Mouse (Mus musculus) hindbrain, postnatal 0 days (tissue): ENCODE measurements at regions not wholly inside any gene's neighbourhood (a gene's known extent, or its start where the extent isn't known, plus 50 kb on each side); places are given as distances from the start of the nearest gene placed in this dataset.

Experiments
- ATAC-seq: fragments of 200-750 bp; cut with Nextera tagmentation; 2 replicates; pipeline ENCODE4 v1.8.0; 2017; ENCODE audit warnings: mild to moderate bottlenecking, moderate TSS enrichment, moderate library complexity
- DNase-seq: peaks from one replicate; pipeline ENCODE4 v3.0.0-alpha.2; 2015; ENCODE audit warnings: low spot score
- H3K27ac ChIP-seq: fragments of 300-500 bp; sonication (generic); 2 replicates; pipeline ENCODE4 v1.5.1; 2014; ENCODE audit warnings: mild to moderate bottlenecking
- H3K27me3 ChIP-seq: fragments of 300-500 bp; sonication (generic); 2 replicates; pipeline ENCODE4 v1.6.1; 2014; ENCODE audit warnings: low read length, mixed read lengths; ENCODE audit not compliant: insufficient read depth
- H3K36me3 ChIP-seq: fragments of 300-500 bp; sonication (generic); 2 replicates; pipeline ENCODE4 v1.6.1; 2014; ENCODE audit warnings: low read length, mixed read lengths; ENCODE audit not compliant: insufficient read depth
- H3K4me1 ChIP-seq: fragments of 300-500 bp; sonication (generic); 2 replicates; pipeline ENCODE4 v1.6.1; 2014; ENCODE audit warnings: antibody characterized with exemption, low read length, mixed read lengths; ENCODE audit not compliant: insufficient read depth
- H3K4me2 ChIP-seq: fragments of 300-500 bp; sonication (generic); 2 replicates; pipeline ENCODE4 v1.6.1; 2014; ENCODE audit warnings: low read depth, mild to moderate bottlenecking, low read length, moderate library complexity, mixed read lengths
- H3K4me3 ChIP-seq: fragments of 300-500 bp; sonication (generic); 2 replicates; pipeline ENCODE4 v1.5.1; 2014; ENCODE audit warnings: low read length
- H3K9ac ChIP-seq: fragments of 300-500 bp; sonication (generic); replicated peaks from 2 replicates; pipeline ENCODE4 v1.6.1; 2014; ENCODE audit warnings: mild to moderate bottlenecking, low read length, moderate library complexity, mixed read lengths
- H3K9me3 ChIP-seq: fragments of 300-500 bp; sonication (generic); 2 replicates; pipeline ENCODE4 v1.6.1; 2016; ENCODE audit warnings: low read length, mixed read lengths
- CTCF ChIP-seq: IDR thresholded peaks from 2 replicates; pipeline ENCODE4 v1.5.1; 2016; ENCODE audit warnings: antibody characterized with exemption, control low read depth, low read depth
- WGBS: fragments of 180-500 bp; shearing (Covaris S2); extraction: QIAGEN DNeasy Blood & Tissue Kit; methylation state at CpG from one replicate; pipeline ENCODE4 v1.1.7; 2014; 5-methylcytosine and 5-hydroxymethylcytosine counted together

DNA sequence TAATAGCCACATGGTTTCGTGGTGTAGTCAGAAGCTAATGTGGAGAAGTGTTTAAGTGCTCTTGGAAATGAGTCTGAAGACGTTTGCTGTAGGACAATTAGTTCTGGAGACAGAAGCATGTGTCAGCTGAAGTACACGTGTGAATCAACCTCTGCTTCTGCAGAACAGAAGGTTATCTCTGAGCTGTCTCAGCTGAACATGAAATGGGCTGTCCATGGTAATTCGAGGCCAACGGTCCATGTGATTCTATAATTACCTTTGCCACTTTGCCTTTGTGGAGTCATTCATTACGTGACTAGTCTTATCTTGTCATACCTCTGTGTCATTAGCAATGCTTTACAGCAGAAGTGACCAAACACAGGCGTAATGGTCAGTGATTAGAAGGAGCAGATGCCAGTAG, 295.6 kb upstream of the Veph1 start:
- H3K27me3 ChIP-seq: no peaks in the 10 kb centered on the region
- H3K36me3 ChIP-seq: no peaks in the 10 kb centered on the region
- no peak overlapping the region for H3K4me3 ChIP-seq
- H3K9me3 ChIP-seq: no peaks in the 10 kb centered on the region
- TF ChIP-seq CTCF: no peak
- no peak for DNase-seq
- no peak for ATAC-seq
- no peak overlapping the region for H3K27ac ChIP-seq
- no peak overlapping the region for H3K9ac ChIP-seq
- WGBS: 50% methylated on average over 7 of the region's 7 CpGs
- no peak overlapping the region for H3K4me2 ChIP-seq
- H3K4me1 ChIP-seq: no peaks in the 10 kb centered on the region

DNA sequence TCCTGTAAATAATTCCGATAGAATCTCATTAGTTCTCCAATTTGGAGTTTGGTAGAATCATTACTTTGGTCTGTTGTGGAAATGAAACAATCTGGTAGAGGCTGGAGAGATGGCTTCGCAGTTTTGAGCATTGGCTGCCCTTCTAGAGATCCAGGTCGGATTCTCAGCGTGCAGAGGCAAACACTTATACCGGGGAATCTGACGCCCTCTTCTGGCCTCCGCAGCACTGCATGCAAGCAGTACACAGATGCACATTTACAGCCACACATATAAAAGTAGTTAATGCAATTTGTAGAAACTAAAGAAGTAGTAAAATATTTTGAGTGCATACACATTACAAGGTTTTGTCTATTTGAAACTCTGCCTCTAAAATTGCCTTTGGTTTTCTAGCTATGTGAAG, 294.1 kb upstream of the Veph1 start:
- WGBS: 59% methylated on average over 7 of the region's 7 CpGs
- no peak for ATAC-seq

DNA sequence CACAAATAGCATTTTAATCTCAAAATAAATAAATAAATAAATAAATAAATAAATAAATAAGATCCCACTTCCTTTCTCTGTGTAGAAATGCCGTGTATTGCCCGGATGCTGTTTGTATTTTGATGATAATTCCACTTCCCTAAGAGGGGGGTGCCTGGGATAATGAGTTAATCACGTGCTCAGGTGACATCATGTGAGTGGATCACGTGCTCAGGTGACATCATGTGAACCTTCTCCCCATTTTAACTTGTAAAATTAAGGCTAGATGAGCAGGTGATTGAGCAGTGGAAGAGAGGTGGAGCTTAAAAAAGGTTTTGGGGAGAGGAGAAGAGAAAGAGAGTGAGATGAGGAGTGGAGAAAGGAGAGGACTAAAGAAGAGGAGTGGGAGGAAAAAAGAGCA, 292.8 kb upstream of the Veph1 start:
- no peak for TF ChIP-seq CTCF
- Histone ChIP-seq H3K36me3 (no peaks in the 10 kb centered on the region), H3K27me3 (no peaks in the 10 kb centered on the region), H3K4me3 (no peak overlapping the region), H3K27ac (no peak overlapping the region), H3K9me3 (no peaks in the 10 kb centered on the region), H3K9ac (no peak overlapping the region), H3K4me2 (no peak overlapping the region), H3K4me1 (no peaks in the 10 kb centered on the region)
- WGBS: 84% methylated on average over 4 of the region's 4 CpGs
- no peak for ATAC-seq
- no peak for DNase-seq

More for the DNA sequence above, 294.1 kb upstream of the Veph1 start:
- no peak overlapping the region for H3K4me2 ChIP-seq
- no peak overlapping the region for H3K4me3 ChIP-seq
- H3K27ac ChIP-seq: no peak overlapping the region
- H3K9me3 ChIP-seq: no peaks in the 10 kb centered on the region
- no peaks in the 10 kb centered on the region for H3K36me3 ChIP-seq
- no peak overlapping the region for H3K9ac ChIP-seq
- DNase-seq: no peak
- H3K27me3 ChIP-seq: no peaks in the 10 kb centered on the region
- peak; percentile 4; the same call in 1 of the 2 replicates for TF ChIP-seq CTCF
- H3K4me1 ChIP-seq: no peaks in the 10 kb centered on the region

DNA sequence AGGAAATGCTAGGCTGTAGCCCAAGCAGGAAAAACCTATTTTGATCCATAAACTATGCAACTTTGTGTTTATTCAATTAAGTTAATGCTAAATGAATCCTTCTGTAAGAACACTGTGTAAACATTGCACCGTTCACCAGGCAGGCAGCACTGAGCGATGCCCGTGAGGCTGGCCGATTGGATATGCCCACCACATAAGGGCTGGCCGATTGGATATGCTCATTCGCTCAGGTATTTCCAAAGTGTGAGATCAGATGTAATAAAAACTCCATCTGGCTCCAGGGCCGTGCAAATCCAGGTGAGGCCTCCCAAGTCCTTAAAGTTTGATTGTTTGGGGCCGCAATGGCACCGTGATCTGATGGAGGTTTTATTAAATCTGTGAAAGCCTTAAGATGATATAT, 288.2 kb upstream of the Veph1 start:
- no peak for TF ChIP-seq CTCF
- 89% methylated on average over 9 of the region's 9 CpGs for WGBS
- DNase-seq (no peak), ATAC-seq (no peak)
- Histone ChIP-seq H3K4me2 (no peak overlapping the region), H3K27me3 (no peaks in the 10 kb centered on the region), H3K36me3 (no peaks in the 10 kb centered on the region), H3K4me1 (no peaks in the 10 kb centered on the region), H3K9me3 (no peaks in the 10 kb centered on the region), H3K9ac (no peak overlapping the region), H3K4me3 (no peak overlapping the region), H3K27ac (no peak overlapping the region)

DNA sequence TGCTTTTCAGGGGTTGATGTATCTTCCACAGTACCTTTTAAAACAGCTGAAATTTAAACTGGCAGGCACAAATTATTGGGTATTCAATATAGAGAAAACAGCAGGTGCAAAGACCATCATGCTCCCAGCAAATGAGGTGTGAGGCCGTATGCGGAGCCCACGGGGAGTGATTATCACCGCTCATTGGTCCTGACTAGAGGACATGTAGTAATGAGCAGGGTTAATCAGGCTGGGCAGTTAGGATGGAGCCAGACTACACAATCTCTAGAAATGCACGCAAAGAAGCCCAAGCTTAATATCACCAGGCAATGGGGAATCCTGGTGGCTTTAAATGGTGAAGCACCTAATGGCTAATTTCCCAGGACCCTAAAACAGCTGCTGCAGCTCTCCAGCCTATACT, 287.5 kb upstream of the Veph1 start:
- no peaks in the 10 kb centered on the region for H3K27me3 ChIP-seq
- no peak for ATAC-seq
- 64% methylated on average over 5 of the region's 5 CpGs for WGBS
- H3K27ac ChIP-seq: no peak overlapping the region
- no peaks in the 10 kb centered on the region for H3K4me1 ChIP-seq
- no peak for TF ChIP-seq CTCF
- H3K4me2 ChIP-seq: no peak overlapping the region
- no peak for DNase-seq
- H3K9me3 ChIP-seq: no peaks in the 10 kb centered on the region
- H3K9ac ChIP-seq: no peak overlapping the region
- H3K4me3 ChIP-seq: no peak overlapping the region
- H3K36me3 ChIP-seq: no peaks in the 10 kb centered on the region

DNA sequence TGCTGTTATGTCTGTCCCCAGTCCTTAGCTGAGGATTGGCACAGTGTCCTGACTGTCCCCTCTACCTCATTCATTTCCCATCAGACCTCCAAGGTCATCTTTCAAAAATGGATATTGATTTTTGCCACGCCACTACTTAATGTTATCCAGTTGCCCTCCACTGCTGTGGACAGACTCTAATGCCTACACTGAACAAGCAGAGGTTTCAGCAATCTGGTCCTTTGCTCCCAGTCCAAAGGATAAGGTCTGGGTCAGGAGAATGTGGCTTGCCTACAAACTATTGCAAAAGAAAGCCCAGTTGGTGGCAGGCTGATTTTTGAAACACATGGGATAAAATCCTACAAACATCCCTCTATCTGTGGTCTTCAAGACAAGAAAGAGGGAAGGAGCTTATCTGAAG, 280.0 kb upstream of the Veph1 start:
- ATAC-seq: no peak
- 74% methylated on average over 1 of the region's 1 CpGs for WGBS
- DNase-seq: no peak
- Histone ChIP-seq H3K9me3 (no peaks in the 10 kb centered on the region), H3K27me3 (no peaks in the 10 kb centered on the region), H3K27ac (no peak overlapping the region), H3K36me3 (no peaks in the 10 kb centered on the region), H3K9ac (no peak overlapping the region), H3K4me3 (no peak overlapping the region), H3K4me2 (no peak overlapping the region), H3K4me1 (no peaks in the 10 kb centered on the region)
- TF ChIP-seq CTCF: no peak

DNA sequence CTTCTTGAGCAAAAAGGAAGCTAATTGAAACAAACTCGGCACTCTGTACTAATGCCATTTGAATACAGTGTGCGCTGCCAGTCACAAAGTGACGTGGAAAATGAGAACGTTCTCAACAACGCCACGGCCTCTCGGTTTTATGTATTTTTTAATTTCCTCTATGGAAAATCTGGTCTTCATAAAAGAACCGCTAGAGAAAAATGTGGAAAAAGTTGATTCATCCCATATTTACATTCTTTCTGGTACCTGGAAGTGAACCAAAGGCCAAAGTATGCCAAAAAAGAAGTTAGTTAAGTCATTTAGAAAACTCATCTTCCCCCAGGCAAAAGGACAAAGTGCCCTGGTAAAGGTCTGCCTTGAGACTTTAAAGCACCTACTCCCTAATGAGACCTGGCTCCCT, 277.7 kb upstream of the Veph1 start:
- no peaks in the 10 kb centered on the region for H3K36me3 ChIP-seq
- no peak for TF ChIP-seq CTCF
- no peak overlapping the region for H3K4me2 ChIP-seq
- no peak for ATAC-seq
- no peak overlapping the region for H3K4me3 ChIP-seq
- H3K27me3 ChIP-seq: no peaks in the 10 kb centered on the region
- DNase-seq: no peak
- no peak overlapping the region for H3K9ac ChIP-seq
- H3K4me1 ChIP-seq: no peaks in the 10 kb centered on the region
- 87% methylated on average over 8 of the region's 8 CpGs for WGBS
- H3K27ac ChIP-seq: no peak overlapping the region
- no peaks in the 10 kb centered on the region for H3K9me3 ChIP-seq
